Mouse (Mus musculus) ES-E14 (cell line): ENCODE data around the gene Ppp5c.

Source experiments
- HCFC1 ChIP-seq: IDR thresholded peaks from 2 replicates; pipeline ENCODE4 v1.6.1; 2012; ENCODE audit warnings: low read length, inconsistent platforms, borderline replicate concordance; ENCODE audit not compliant: insufficient read depth
- MAFK ChIP-seq: IDR thresholded peaks from 2 replicates; pipeline ENCODE4 v1.6.1; 2014; ENCODE audit warnings: mild to moderate bottlenecking, low read depth, low read length, inconsistent platforms; ENCODE audit not compliant: insufficient read depth
- ZC3H11A ChIP-seq: IDR thresholded peaks from 2 replicates; pipeline ENCODE4 v1.6.1; 2012; ENCODE audit warnings: low read depth, mild to moderate bottlenecking, inconsistent platforms, low read length, borderline replicate concordance
- ZNF384 ChIP-seq: IDR thresholded peaks from 2 replicates; pipeline ENCODE4 v1.6.1; 2012; ENCODE audit warnings: low read depth, low read length, inconsistent platforms

- TF ChIP-seq MAFK (no peak), ZC3H11A (no peak), HCFC1 (no peak), ZNF384 (no peak)
Measured at GRCm38 (mm10) chr7:17026710-17027587, 775 bp downstream of the Ppp5c start.
